Mouse (Mus musculus): ENCODE results near the gene Selenow.

DNA sequence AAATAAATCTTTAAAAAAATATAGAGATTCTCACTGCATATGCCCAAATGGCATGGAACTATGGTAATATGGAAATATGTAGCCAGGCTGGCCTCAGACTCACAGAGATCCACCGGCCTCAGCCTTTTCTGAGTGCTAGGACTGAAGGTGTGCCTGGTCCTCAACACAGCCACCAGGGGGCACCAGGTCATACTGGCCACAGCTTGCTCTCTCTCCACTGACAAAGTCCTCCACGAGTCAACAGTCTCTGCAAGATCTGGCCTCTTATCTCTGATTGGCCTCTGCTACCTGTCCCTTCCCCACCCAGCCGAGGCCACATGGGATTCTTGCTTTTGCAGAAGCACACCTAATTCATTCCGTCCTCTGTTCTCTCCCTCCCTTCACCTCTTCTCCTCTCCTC, 7.7 kb upstream of the Selenow start:
- TF ChIP-seq POLR2A (IDR thresholded peaks at IDR 0.05; ENCODE audit: extremely low read depth, insufficient read depth, low read length), result no peak
- peak; percentile 98 for TF ChIP-seq CTCF (IDR thresholded peaks at IDR 0.05; ENCODE audit: low read depth, low read length)

Data from liver, adult 2 months (tissue).